Mouse (Mus musculus): ENCODE measurements at regions not wholly inside any gene's neighbourhood (a gene's known extent, or its start where the extent isn't known, plus 50 kb on each side); places are given as distances from the start of the nearest gene placed in this dataset.

DNA sequence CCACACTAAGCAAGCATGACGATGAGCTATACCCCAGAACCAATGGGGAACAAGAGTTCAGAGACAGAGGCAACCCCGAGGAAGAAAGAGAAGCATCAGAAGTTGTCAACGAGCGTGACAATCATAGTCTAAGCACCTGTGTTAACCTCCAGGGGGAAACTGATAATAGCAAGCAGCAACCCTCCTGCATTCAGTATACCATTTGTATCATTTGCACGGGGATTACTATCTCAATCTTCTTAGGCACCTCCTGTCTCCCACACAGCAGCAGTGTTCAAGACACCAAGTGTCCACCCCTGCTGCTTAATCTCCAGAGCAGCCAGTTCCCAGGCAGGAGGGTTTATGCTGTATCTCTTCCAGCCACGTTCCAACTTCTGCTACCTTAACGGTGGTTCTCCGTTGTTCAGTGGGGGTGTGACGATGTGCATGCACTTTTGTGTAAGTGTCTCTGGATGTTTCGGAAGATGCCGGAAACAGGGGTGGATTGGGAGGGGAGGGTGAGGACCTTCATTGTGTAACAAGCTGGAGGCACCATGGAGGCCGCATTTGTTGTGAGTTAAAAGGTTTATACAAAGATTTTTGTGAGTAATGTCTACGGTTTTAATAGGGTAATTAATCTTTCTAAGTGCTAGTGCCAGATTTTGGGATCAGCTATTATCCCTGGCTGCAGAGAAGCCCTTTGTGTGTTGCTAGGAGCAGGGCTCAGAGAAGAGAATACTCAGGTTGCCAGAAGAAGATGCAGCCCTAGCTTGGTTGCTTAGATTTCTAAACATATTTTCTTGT is 245.8 kb downstream of the Rnf144b start:
- 24% methylated on average over 13 of the region's 13 CpGs for WGBS
- DNase-seq (ENCODE audit: low spot score, missing footprints) (peak; percentile 87), ATAC-seq (ENCODE audit: low FRiP score) (0 out of 2 replicates have a peak, but pooled peaks have one; percentile 30)
- Histone ChIP-seq H3K4me2 (no peak overlapping the region), H3K4me1 (ENCODE audit: control insufficient read depth, insufficient read depth, low read length) (peaks cover 8% of the 10 kb centered on the region; the same call in 1 of the 2 replicates), H3K9ac (ENCODE audit: low read length) (no peak overlapping the region), H3K27ac (ENCODE audit: low read depth, low read length) (no peak overlapping the region), H3K27me3 (ENCODE audit: control insufficient read depth, insufficient read depth, low read length) (no peaks in the 10 kb centered on the region), H3K36me3 (ENCODE audit: control insufficient read depth, insufficient read depth, low read length) (no peaks in the 10 kb centered on the region), H3K4me3 (ENCODE audit: low read depth, low read length) (no peak overlapping the region), H3K9me3 (ENCODE audit: control insufficient read depth, low read length) (no peaks in the 10 kb centered on the region)

DNA sequence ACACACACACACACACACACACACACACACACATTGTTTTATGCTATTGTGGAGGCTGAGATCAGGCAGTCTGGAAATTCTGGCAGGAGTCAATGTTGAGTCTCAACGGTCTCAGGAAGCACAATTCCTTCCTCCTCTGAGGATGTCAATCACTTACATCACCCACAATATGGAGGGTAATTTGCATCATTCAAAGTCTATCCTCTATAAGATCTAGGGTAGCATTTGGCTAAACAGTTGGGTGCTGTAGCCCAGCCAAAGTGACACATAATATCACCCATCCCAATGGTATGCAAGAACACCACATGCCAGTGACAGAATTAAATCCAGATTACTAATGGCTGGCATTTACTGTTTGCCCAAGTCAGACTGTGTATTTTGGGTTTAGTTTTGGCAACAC is 252.1 kb downstream of the Rnf144b start:
- ATAC-seq (ENCODE audit: low FRiP score) (no peak), DNase-seq (ENCODE audit: low spot score, missing footprints) (no peak)
- WGBS: 86% methylated on average over 1 of the region's 1 CpGs
- Histone ChIP-seq H3K27me3 (ENCODE audit: control insufficient read depth, insufficient read depth, low read length) (no peaks in the 10 kb centered on the region), H3K9me3 (ENCODE audit: control insufficient read depth, low read length) (no peaks in the 10 kb centered on the region), H3K9ac (ENCODE audit: low read length) (no peak overlapping the region), H3K27ac (ENCODE audit: low read depth, low read length) (no peak overlapping the region), H3K36me3 (ENCODE audit: control insufficient read depth, insufficient read depth, low read length) (no peaks in the 10 kb centered on the region), H3K4me1 (ENCODE audit: control insufficient read depth, insufficient read depth, low read length) (no peaks in the 10 kb centered on the region), H3K4me2 (no peak overlapping the region), H3K4me3 (ENCODE audit: low read depth, low read length) (no peak overlapping the region)

DNA sequence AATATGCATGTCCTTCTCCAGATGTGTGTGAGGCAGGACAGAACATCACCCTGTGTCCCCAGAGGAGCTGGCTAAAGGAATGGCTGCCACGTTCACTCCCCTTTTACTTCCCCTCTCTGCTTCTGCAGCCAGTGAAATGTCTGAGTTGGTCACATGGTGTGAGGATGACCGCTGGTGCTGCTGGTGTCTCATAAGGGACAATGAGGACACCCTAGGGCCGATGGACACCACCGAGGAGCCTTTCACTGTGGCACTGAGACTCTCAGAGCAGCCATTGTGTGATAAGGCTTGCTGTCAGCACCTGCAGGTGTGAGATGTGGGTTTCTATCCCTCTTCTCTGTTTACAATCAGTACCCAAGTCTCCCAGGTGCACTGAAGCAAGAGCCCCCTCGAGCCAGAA is 268.6 kb downstream of the Rnf144b start:
- Histone ChIP-seq H3K4me1 (ENCODE audit: control insufficient read depth, insufficient read depth, low read length) (no peaks in the 10 kb centered on the region), H3K9me3 (ENCODE audit: control insufficient read depth, low read length) (no peaks in the 10 kb centered on the region), H3K27ac (ENCODE audit: low read depth, low read length) (no peak overlapping the region), H3K27me3 (ENCODE audit: control insufficient read depth, insufficient read depth, low read length) (no peaks in the 10 kb centered on the region), H3K36me3 (ENCODE audit: control insufficient read depth, insufficient read depth, low read length) (no peaks in the 10 kb centered on the region), H3K4me2 (no peak overlapping the region), H3K9ac (ENCODE audit: low read length) (no peak overlapping the region), H3K4me3 (ENCODE audit: low read depth, low read length) (no peak overlapping the region)
- no peak for ATAC-seq (ENCODE audit: low FRiP score)
- 54% methylated on average over 5 of the region's 5 CpGs for WGBS
- no peak for DNase-seq (ENCODE audit: low spot score, missing footprints)

DNA sequence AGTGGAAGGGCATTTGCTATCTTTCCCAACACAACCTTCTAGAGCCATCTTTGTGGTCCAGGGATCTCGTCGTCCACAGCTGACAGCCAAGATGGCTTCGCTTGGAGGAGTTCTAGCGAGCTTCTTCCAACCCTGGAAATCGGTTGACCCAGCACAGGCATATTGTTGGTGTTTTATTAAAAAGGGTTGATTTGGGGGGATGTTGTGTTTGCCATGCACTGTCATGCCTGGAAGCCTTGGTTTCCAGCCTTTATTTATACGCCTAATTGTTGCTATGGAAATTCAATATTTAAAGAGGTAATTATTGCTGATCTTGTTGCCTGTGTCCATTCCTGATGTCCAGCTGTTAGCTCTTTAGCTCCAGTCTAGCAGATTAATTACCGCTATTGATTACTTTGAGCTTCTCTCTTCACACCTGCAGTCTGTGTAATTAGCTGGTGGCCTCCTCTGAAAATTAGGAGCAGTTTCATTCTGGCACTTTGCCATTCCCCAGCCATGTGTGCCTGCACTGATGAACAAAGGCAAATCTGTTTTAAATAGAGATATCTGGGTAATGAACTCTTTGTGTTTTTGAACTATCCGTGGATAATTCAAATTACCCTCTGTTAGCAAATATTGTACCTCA is 275.4 kb downstream of the Rnf144b start:
- Histone ChIP-seq H3K4me3 (ENCODE audit: low read depth, low read length) (no peak overlapping the region), H3K4me1 (ENCODE audit: control insufficient read depth, insufficient read depth, low read length) (no peaks in the 10 kb centered on the region), H3K4me2 (no peak overlapping the region), H3K27ac (ENCODE audit: low read depth, low read length) (no peak overlapping the region), H3K36me3 (ENCODE audit: control insufficient read depth, insufficient read depth, low read length) (no peaks in the 10 kb centered on the region), H3K9me3 (ENCODE audit: control insufficient read depth, low read length) (no peaks in the 10 kb centered on the region), H3K27me3 (ENCODE audit: control insufficient read depth, insufficient read depth, low read length) (no peaks in the 10 kb centered on the region), H3K9ac (ENCODE audit: low read length) (no peak overlapping the region)
- 82% methylated on average over 8 of the region's 8 CpGs for WGBS
- ATAC-seq (ENCODE audit: low FRiP score) (no peak), DNase-seq (ENCODE audit: low spot score, missing footprints) (no peak)

DNA sequence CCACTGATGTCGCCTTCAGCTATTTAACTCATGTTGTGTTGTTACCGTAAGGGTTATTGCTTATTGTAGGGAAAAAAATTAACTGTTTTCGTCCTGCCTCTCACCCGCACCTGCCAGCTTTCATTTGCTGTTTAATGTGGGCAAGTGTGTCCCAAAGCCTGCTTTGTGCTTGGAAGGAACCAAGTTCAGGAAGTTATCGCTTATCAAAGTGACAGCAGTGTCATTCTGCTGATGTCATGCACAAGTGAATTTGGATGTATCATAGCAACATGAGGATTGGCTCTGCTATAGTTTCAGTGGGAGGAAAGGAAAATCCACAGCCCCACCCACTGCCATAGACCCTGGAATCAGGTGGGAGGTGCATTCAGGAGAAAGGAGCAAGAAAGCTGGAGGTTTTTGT is 276.5 kb downstream of the Rnf144b start:
- no peaks in the 10 kb centered on the region for H3K4me1 ChIP-seq (ENCODE audit: control insufficient read depth, insufficient read depth, low read length)
- no peak overlapping the region for H3K4me3 ChIP-seq (ENCODE audit: low read depth, low read length)
- no peaks in the 10 kb centered on the region for H3K9me3 ChIP-seq (ENCODE audit: control insufficient read depth, low read length)
- H3K9ac ChIP-seq (ENCODE audit: low read length): no peak overlapping the region
- no peak overlapping the region for H3K27ac ChIP-seq (ENCODE audit: low read depth, low read length)
- no peaks in the 10 kb centered on the region for H3K36me3 ChIP-seq (ENCODE audit: control insufficient read depth, insufficient read depth, low read length)
- DNase-seq (ENCODE audit: low spot score, missing footprints) (no peak), ATAC-seq (ENCODE audit: low FRiP score) (no peak)
- H3K4me2 ChIP-seq: no peak overlapping the region
- WGBS: 86% methylated on average over 5 of the region's 5 CpGs
- no peaks in the 10 kb centered on the region for H3K27me3 ChIP-seq (ENCODE audit: control insufficient read depth, insufficient read depth, low read length)

DNA sequence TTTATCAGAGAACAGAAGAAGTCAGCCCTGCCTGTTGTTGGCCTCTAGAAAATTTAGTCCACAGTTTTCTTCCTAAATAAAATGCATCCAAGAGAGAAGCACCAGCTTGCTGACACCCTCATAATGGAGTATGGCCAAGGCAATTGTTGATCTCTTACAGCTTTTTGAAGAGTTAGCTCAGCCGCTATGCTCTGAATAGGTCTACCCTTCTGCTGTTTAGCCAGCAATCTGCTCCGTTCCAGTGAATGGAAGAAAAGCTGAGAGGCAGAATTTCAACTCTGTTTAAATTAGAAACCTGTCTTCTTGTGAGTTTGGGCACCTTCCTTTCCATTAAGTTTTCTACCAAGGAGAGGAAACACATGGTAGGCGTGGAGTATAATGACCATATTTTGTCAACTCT is 290.8 kb downstream of the Rnf144b start:
- Histone ChIP-seq H3K9me3 (ENCODE audit: control insufficient read depth, low read length) (no peaks in the 10 kb centered on the region), H3K27me3 (ENCODE audit: control insufficient read depth, insufficient read depth, low read length) (no peaks in the 10 kb centered on the region), H3K27ac (ENCODE audit: low read depth, low read length) (no peak overlapping the region), H3K4me2 (no peak overlapping the region), H3K4me3 (ENCODE audit: low read depth, low read length) (no peak overlapping the region), H3K4me1 (ENCODE audit: control insufficient read depth, insufficient read depth, low read length) (no peaks in the 10 kb centered on the region), H3K36me3 (ENCODE audit: control insufficient read depth, insufficient read depth, low read length) (no peaks in the 10 kb centered on the region), H3K9ac (ENCODE audit: low read length) (no peak overlapping the region)
- no peak for DNase-seq (ENCODE audit: low spot score, missing footprints)
- WGBS: 83% methylated on average over 3 of the region's 3 CpGs
- ATAC-seq (ENCODE audit: low FRiP score): no peak

DNA sequence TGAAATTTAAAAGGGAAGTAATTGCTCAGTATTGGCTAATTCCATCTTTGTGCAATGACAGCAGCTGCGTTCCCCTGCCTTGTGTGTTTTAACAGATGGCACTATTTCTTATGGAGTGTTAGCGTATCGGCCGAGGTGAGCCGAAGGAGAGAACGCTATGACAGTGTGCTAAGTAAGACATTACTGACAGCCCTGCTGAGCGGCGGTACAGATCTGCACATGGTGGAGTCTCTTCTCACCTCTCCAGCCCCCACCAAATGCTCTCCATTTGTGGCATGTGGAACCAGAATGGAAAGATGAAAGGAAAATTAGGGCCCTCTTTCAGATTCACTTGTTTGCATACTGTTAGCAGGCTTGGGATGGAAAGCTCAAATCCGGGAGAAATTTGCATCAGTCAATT is 291.5 kb downstream of the Rnf144b start:
- H3K9ac ChIP-seq (ENCODE audit: low read length): no peak overlapping the region
- no peaks in the 10 kb centered on the region for H3K27me3 ChIP-seq (ENCODE audit: control insufficient read depth, insufficient read depth, low read length)
- H3K27ac ChIP-seq (ENCODE audit: low read depth, low read length): no peak overlapping the region
- no peak overlapping the region for H3K4me3 ChIP-seq (ENCODE audit: low read depth, low read length)
- ATAC-seq (ENCODE audit: low FRiP score) (no peak), DNase-seq (ENCODE audit: low spot score, missing footprints) (no peak)
- H3K36me3 ChIP-seq (ENCODE audit: control insufficient read depth, insufficient read depth, low read length): no peaks in the 10 kb centered on the region
- H3K4me1 ChIP-seq (ENCODE audit: control insufficient read depth, insufficient read depth, low read length): no peaks in the 10 kb centered on the region
- no peaks in the 10 kb centered on the region for H3K9me3 ChIP-seq (ENCODE audit: control insufficient read depth, low read length)
- WGBS: 85% methylated on average over 9 of the region's 9 CpGs
- H3K4me2 ChIP-seq: no peak overlapping the region

DNA sequence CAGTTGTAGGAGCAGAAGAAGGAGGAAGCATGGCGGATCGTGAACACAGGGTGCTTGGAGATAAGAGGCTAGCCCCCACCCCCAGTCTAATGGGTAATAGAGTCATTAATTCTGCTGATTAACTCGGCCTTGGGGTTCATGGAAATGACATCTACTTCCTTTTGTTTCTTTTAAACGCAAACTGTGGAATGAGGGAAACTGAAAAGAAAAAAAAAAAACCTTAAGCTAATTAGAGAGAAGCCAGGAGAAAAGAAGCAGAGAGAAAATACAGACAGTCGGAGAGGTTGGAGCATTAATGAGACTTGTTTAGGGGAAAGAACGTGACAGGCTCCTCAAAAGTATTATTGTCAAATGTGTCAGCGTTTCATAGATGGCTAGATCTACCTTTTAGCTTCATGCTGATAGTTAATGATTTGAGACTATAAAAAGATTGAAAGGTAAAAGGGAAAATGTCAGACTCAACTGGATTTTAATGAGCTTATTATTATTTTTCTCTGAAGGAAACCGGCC is 307.5 kb downstream of the Rnf144b start:
- 67% methylated on average over 8 of the region's 8 CpGs for WGBS
- Histone ChIP-seq H3K4me1 (ENCODE audit: control insufficient read depth, insufficient read depth, low read length) (no peaks in the 10 kb centered on the region), H3K9ac (ENCODE audit: low read length) (no peak overlapping the region), H3K27ac (ENCODE audit: low read depth, low read length) (no peak overlapping the region), H3K9me3 (ENCODE audit: control insufficient read depth, low read length) (no peaks in the 10 kb centered on the region), H3K27me3 (ENCODE audit: control insufficient read depth, insufficient read depth, low read length) (no peaks in the 10 kb centered on the region), H3K4me3 (ENCODE audit: low read depth, low read length) (no peak overlapping the region), H3K36me3 (ENCODE audit: control insufficient read depth, insufficient read depth, low read length) (no peaks in the 10 kb centered on the region), H3K4me2 (no peak overlapping the region)
- DNase-seq (ENCODE audit: low spot score, missing footprints) (no peak), ATAC-seq (ENCODE audit: low FRiP score) (no peak)

DNA sequence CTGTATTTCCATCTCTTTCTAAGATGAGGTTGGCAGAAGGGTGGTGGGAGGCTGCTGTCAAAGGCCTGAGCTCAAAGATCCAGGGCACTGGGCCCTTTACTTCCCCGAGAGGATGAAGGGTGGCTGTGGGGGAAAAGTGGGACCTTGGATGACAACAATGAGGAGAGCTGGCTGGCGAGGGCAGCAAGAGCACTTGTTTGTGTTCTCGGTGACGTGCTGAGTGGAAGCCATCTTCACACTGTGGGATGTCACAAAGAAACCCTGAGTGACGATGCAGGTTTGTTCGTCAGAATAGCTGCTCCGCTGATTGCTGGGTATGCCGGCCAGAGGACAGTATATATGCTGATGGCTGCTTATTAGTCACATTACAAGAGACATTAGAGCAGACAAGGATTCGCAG is 308.0 kb downstream of the Rnf144b start:
- DNase-seq (ENCODE audit: low spot score, missing footprints) (no peak), ATAC-seq (ENCODE audit: low FRiP score) (no peak)
- Histone ChIP-seq H3K36me3 (ENCODE audit: control insufficient read depth, insufficient read depth, low read length) (no peaks in the 10 kb centered on the region), H3K4me1 (ENCODE audit: control insufficient read depth, insufficient read depth, low read length) (no peaks in the 10 kb centered on the region), H3K27ac (ENCODE audit: low read depth, low read length) (no peak overlapping the region), H3K9ac (ENCODE audit: low read length) (no peak overlapping the region), H3K4me3 (ENCODE audit: low read depth, low read length) (no peak overlapping the region), H3K4me2 (no peak overlapping the region), H3K9me3 (ENCODE audit: control insufficient read depth, low read length) (no peaks in the 10 kb centered on the region), H3K27me3 (ENCODE audit: control insufficient read depth, insufficient read depth, low read length) (no peaks in the 10 kb centered on the region)
- WGBS: 80% methylated on average over 9 of the region's 9 CpGs

Measured in midbrain, embryonic 11.5 days (tissue).